Mouse (Mus musculus): ENCODE results near the gene Megf6. TPM values are rescaled to one million over a fixed set of nuclear protein-coding genes. Genes with fewer than 3 reads are reported as not detected.
A peak's percentile ranks its signal among the peaks of the same experiment; 100 is the strongest.

Megf6 gene
- total RNA-seq (2017): not detected in 2 replicates

GRCm38 (mm10) chr4:154170506-154171150, at the start of gene Megf6:
TSS of gene Megf6 (plus strand) at chr4:154170730.
- ATAC-seq (replicated peaks; ENCODE audit: low read depth, poor library complexity, severe bottlenecking): peak; percentile 41

GRCm38 (mm10) chr4:154121800-154122199, 48.7 kb upstream of the Megf6 start:
- ATAC-seq (replicated peaks; ENCODE audit: low read depth, poor library complexity, severe bottlenecking): peak; percentile 73

- no peak for ATAC-seq (replicated peaks; ENCODE audit: low read depth, poor library complexity, severe bottlenecking)
Observed at GRCm38 (mm10) chr4:154122374-154122773, 48.2 kb upstream of the Megf6 start.

GRCm38 (mm10) chr4:154123553-154123952, 47.0 kb upstream of the Megf6 start:
- no peak for ATAC-seq (replicated peaks; ENCODE audit: low read depth, poor library complexity, severe bottlenecking)

- ATAC-seq (replicated peaks; ENCODE audit: low read depth, poor library complexity, severe bottlenecking): no peak
Observed at GRCm38 (mm10) chr4:154125202-154125601, 45.3 kb upstream of the Megf6 start.

- no peak for ATAC-seq (replicated peaks; ENCODE audit: low read depth, poor library complexity, severe bottlenecking)
Observed at GRCm38 (mm10) chr4:154127273-154127672, 43.3 kb upstream of the Megf6 start.

GRCm38 (mm10) chr4:154129950-154130349, 40.6 kb upstream of the Megf6 start:
- no peak for ATAC-seq (replicated peaks; ENCODE audit: low read depth, poor library complexity, severe bottlenecking)

GRCm38 (mm10) chr4:154131894-154132293, 38.6 kb upstream of the Megf6 start:
- ATAC-seq (replicated peaks; ENCODE audit: low read depth, poor library complexity, severe bottlenecking): no peak

GRCm38 (mm10) chr4:154134803-154135202, 35.7 kb upstream of the Megf6 start:
- no peak for ATAC-seq (replicated peaks; ENCODE audit: low read depth, poor library complexity, severe bottlenecking)

- no peak for ATAC-seq (replicated peaks; ENCODE audit: low read depth, poor library complexity, severe bottlenecking)
Observed at GRCm38 (mm10) chr4:154137139-154137538, 33.4 kb upstream of the Megf6 start.

GRCm38 (mm10) chr4:154139671-154140181, 30.8 kb upstream of the Megf6 start:
- no peak for ATAC-seq (replicated peaks; ENCODE audit: low read depth, poor library complexity, severe bottlenecking)

GRCm38 (mm10) chr4:154140182-154140212, 30.5 kb upstream of the Megf6 start, which contains the start of gene Trp73:
TSS of gene Trp73 (minus strand) at chr4:154140208.
- no peak for ATAC-seq (replicated peaks; ENCODE audit: low read depth, poor library complexity, severe bottlenecking)

GRCm38 (mm10) chr4:154140213-154141008, 30.1 kb upstream of the Megf6 start:
- ATAC-seq (replicated peaks; ENCODE audit: low read depth, poor library complexity, severe bottlenecking): no peak

GRCm38 (mm10) chr4:154141009-154141867, 29.3 kb upstream of the Megf6 start:
- ATAC-seq (replicated peaks; ENCODE audit: low read depth, poor library complexity, severe bottlenecking): no peak

- peak; percentile 97 for ATAC-seq (replicated peaks; ENCODE audit: low read depth, poor library complexity, severe bottlenecking)
Observed at GRCm38 (mm10) chr4:154142211-154143040, 28.1 kb upstream of the Megf6 start, which contains the start of gene Wrap73. TSS of gene Wrap73 (plus strand) at chr4:154142372.

GRCm38 (mm10) chr4:154144712-154145111, 25.8 kb upstream of the Megf6 start:
- ATAC-seq (replicated peaks; ENCODE audit: low read depth, poor library complexity, severe bottlenecking): no peak

GRCm38 (mm10) chr4:154146342-154146741, 24.2 kb upstream of the Megf6 start:
- ATAC-seq (replicated peaks; ENCODE audit: low read depth, poor library complexity, severe bottlenecking): no peak

- ATAC-seq (replicated peaks; ENCODE audit: low read depth, poor library complexity, severe bottlenecking): no peak
Observed at GRCm38 (mm10) chr4:154154104-154154503, 16.4 kb upstream of the Megf6 start.

- no peak for ATAC-seq (replicated peaks; ENCODE audit: low read depth, poor library complexity, severe bottlenecking)
Observed at GRCm38 (mm10) chr4:154156050-154156449, 14.5 kb upstream of the Megf6 start.

Data from common myeloid progenitor, adult 5-6 weeks (primary cell).